Mouse (Mus musculus): ENCODE data around the gene Eml4. TPM values are rescaled to one million over a fixed set of nuclear protein-coding genes. Genes with fewer than 3 reads are reported as not detected.
A peak's percentile ranks its signal among the peaks of the same experiment; 100 is the strongest.

Eml4 gene
- polyA plus RNA-seq (2015; fragmentation: Nextera tagmentation; extraction: Ambion mirVana): 16.5 and 20.6 TPM in 2 replicates

DNA sequence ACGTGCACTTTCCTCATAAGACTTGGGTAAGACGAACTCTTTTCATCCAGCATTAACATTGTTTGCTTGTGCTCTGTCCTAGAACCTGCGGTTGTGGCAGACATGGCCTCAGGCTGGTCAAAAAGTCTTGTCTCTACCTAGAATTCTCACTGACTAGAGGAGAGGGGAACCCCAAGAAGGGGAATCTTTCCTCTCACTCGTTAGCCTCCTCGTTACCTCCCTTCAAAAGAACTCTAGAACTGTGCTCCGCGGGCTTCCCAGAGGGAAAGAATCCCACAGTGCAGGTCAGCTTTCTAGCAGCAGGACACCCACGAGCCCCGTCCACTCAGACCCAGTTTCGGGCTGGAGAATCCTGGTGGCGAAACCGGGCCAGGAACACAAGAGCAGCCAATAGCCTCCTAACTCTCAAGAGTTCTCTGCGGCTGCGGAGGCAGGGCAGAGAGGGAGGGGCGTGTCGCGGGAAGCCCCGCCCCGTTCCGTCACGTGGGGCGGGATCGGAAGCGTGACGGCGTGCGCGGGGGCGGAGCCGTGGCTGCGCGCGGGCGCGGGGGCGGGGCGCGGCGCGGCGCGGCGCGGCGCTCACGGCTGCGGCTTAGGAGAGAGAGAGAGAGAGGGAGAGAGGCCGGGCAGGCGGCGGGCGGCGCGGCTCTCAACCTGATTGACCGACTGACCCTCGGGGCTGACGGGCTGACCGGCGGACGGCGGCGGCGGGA lies at the start of gene Eml4:
Gene Eml4, plus strand, starts transcription at position 553 of the 713 bp plus-strand sequence.
- DNase-seq (ENCODE audit: low spot score): peak; percentile 91

DNA sequence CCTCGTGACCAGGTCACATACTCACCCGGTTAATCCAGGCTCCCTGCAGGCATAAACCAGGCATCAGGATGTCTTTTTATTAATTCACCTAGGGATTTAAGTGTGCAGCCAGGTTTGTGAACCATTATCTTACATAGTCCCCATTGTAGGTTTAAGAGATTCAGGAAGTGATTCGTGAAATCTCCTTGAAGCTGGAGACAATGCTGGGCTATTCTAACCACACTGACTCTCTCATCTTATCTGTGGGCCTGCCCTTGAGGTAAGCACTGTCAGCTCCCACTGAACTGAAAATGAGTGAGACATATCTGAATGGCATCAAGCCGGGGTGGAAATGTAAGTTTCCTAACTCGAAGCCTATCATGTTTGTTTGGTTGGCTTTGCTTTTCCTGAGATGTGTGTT lies 49.3 kb upstream of the Eml4 start:
- DNase-seq (ENCODE audit: low spot score): no peak

DNA sequence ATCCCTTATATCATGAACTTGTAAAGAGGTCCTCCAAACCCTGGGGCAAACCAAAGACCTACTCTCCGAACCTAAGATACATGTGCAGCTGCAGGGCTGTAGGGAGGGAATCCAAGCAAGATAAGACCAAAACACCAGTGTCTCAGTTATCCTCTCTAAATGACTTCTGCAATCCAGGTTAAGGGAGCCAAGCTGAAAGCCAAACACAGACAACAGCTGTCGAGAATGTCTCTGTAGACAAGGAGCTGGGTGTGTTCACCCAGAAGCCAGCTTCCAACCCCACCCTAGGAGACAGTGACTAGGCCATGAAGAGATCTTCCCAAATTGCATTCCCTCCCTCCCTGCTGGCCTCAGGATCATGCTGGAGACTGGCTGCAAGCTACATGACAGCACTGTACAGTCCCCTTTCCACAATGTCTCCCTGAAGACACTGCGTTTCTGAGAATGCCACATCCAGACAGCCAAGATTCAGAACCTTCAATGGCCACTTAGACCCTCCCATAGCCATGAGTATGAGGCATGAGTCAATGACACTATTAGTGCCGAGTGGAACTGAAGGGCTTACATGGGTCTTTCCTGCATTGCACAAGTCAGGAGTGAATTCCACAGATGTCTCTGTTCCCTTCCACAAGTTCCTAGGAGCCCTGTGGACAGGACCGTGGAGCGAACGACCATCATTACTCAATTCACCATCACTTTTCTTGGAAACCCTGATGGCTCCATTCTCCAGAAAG lies 46.5 kb upstream of the Eml4 start:
- DNase-seq (ENCODE audit: low spot score): no peak

DNA sequence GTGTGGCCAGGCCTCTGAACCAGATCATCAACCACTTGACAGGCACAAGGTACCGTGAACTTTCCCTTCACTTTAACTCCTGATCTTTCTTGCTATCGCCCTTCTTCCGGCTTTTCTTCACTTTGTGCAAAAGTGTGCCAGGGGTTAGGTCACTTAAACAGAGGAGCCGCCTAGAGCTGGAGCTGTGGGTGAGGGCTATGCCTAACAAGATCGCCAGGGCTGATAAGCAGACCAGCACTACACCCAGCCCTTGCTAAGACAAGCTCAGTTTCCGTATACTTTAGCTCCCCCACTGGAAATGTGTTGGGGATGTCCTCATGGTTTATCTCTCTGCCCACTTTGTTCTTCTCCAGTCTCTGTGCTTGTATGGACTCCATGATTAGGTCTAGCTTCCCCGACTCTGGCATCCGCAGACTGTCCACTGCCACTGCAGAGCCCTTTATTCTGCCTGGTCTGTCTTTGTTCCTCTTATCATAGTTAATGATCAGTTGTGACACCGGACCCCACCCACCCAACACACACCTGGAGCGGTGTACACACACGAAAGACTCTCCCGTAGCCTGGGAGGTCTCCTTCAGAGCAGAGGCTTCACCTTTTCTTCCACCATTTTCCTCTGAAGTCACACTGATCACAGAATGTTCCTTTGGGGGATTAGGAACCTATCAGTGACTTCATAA lies 43.6 kb upstream of the Eml4 start:
- peak; percentile 21 for DNase-seq (ENCODE audit: low spot score)

DNA sequence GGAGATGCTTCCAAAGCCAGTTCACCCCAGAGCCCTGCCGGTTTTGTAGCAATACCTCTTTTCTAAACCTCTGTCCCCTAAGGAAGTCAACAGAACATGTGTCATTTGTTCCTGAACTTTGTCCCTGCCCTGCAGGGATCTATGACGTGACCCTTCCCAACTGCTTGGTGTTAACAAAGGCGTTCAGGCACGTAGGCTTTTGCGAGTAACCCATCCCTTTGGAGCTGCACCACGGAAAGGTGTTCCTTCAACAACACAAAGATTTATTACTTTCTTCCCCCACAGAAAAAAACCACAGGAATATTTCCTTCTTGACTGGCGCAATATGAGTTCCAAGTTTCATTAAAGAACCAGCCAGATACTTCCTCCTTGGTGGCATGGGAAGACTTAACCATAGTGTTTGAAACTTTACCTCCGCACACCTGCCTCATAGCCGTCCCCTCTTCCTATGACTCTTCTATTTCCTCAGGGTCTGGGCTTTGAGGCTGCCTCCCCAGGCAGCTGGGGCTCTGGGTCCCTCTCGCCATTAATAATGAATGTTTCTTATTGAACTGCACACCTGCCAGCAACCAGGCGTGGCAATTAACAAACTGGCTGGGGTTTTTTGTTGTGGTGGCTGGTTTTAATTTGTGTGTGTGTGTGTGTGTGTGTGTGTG lies 43.0 kb upstream of the Eml4 start:
- no peak for DNase-seq (ENCODE audit: low spot score)

DNA sequence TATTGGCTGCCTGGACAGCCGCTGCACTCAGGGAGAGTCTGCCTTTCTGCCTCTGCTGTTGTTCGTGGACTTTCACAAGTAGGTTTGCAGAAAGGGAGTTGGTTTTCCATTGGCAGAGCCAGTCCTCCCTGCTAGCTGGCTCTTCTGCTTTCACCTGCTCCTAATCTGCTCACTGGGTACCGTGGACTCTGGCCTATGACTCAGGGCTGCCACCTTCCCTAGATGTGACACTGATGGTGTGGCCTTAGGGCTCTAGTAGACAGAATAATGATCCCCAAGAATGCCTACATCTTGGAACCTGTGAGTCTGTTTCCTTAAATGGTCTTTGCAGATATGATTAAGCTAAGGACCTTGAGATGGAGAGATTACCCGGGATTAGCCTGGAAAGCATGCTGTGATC lies 42.3 kb upstream of the Eml4 start:
- DNase-seq (ENCODE audit: low spot score): no peak

DNA sequence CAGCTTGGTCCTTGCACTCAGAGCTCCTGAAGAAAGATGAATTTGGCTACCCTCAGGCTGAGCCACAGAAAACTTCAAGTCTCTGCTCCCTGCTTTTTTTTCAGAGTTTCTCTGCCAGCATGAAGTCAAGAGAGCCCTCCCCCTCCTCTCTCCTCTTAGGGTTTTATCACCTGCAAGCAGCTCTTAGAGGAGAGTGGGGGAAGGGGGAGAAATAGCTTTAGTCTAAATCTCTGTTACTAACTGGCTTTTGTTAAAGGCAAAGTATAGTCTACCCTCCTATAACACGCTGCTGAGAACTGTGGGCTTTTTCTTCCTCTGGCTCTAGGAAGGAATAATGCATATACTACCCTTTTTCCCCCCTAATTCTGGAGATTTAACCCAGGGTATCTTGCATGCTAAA lies 41.5 kb upstream of the Eml4 start:
- DNase-seq (ENCODE audit: low spot score): peak; percentile 36

DNA sequence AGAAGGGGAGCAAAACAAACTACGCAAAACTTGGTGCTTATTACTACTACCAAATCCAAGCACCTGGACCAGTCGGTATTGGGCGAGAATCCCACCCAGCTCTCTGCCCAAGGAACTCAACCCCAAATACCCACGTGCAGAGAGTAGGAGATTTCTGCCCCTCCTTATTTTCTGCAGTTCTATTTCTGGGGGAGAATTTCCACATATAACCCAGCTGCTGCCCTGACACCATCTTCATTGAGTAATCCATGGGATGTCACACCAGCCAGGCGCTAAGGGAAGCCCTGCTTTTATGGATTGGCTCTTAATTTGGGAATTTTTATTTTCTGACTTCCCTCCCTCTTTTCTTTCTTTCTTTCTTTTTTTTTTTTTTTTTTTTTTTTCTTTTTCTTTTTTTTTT lies 38.9 kb upstream of the Eml4 start:
- no peak for DNase-seq (ENCODE audit: low spot score)

DNA sequence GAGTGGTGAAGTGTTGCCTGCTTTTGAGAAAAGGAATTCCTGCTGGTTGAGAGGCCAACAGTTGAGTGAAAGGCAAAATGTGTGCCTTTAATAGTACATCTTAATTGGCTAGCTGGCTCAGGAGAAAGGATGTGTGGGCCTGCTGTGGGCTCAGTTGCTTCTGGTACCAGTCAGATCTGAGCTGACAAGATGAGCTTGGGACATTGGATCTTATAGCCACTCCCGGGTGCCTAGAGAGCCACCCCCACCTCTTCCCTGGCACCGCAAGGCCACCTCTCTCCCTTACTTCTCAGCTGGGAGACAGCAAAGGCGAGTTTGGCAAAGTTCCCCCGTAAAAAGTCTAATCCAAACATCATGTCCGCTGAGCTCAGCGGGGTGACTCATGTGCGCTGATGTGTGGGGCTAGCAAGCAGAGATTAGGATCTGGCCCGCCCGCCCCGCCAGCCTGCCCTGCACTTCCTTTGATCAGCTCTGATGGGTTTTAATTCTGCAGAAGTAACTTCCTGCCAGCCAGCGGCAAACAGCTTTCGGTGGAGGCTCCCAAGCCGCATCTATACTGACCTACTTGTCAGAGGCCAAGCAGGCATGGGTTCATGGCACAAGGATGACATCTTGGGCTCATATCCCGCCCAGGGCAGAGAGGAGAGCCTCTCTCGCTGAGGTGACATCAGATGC lies 38.4 kb upstream of the Eml4 start:
- peak; percentile 54 for DNase-seq (ENCODE audit: low spot score)

DNA sequence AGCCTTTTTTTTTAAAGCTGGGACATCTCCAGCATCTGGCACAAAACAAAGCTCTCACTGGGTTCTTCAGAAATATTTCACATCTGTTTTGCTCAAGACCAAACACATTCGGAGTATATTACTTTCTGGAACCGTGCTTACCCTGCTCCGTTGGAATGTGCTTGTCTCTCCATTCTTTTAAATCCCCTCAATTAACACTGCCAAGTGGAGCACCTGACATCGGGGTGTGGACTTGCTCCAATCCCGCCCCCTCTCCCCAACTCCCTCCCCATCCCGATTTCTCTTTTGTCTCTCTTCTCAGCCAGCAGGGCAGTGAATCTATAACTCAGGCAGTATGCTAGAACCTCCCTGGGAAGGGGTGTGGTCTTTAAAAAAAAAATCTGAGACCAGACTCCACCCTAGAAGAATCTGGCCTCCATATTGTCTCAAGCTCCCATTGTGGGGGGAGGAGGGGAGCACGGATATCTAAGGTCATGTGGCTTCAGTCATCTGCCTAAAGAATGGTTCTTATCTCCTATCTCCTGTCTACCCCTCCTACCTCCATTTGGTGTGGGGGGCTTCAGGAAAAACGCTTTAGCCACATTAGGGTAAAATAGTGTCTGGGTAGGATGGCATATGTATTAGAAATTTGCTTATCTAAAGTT lies 37.6 kb upstream of the Eml4 start:
- DNase-seq (ENCODE audit: low spot score): no peak

DNA sequence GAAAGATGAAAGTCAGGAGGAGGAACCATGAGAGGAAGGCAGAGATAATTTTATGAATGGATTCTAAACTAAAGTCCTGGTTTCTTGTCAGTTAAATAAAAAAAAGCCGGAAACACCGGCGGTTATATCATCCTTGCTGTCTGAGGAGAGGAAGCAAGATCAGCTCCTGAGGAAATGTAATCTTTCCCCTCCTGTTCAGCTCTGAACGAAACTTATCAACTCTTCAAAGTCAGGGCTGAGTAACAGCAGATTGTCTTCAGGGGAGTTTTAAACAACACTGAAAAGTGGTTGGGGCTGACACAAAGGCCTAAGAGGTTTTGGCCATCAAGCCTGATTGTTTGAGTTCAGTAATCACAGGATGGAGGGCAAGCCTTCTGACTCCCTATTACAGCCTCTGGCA lies 35.3 kb upstream of the Eml4 start:
- no peak for DNase-seq (ENCODE audit: low spot score)

DNA sequence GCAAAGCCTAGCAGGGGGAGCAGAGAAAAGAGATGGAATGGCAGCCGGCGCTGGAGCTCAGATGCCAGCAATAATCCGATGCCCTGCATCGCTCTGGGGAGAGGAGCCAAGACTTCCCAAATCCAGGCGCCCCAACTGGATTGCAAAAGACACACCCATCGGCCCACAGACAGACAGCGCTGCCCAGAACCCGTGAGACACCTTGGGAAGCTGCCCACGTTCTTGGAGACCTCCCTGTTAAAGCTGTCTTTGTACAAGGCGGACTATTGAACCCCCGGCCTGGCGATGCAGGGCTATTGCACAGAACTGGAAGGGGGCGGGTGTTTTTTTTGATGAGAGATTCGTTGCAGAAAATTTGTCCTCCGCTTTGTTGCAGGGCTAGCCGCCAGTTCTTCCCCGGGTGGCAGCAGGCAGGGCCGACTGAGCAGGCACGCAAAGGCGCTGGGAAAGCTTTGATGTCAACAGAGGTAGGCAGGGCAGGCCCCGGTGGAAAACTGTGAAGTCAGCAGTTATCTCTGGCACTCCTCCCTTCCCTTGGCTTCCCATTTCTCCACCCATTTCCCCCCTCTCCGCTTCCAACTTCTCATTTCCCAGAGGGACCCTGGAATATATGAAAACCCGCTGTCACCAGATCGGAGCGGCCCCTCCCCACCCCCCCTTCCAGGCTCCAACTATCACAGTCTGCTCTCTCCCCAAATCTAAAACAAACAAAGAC lies 28.0 kb upstream of the Eml4 start:
- no peak for DNase-seq (ENCODE audit: low spot score)

DNA sequence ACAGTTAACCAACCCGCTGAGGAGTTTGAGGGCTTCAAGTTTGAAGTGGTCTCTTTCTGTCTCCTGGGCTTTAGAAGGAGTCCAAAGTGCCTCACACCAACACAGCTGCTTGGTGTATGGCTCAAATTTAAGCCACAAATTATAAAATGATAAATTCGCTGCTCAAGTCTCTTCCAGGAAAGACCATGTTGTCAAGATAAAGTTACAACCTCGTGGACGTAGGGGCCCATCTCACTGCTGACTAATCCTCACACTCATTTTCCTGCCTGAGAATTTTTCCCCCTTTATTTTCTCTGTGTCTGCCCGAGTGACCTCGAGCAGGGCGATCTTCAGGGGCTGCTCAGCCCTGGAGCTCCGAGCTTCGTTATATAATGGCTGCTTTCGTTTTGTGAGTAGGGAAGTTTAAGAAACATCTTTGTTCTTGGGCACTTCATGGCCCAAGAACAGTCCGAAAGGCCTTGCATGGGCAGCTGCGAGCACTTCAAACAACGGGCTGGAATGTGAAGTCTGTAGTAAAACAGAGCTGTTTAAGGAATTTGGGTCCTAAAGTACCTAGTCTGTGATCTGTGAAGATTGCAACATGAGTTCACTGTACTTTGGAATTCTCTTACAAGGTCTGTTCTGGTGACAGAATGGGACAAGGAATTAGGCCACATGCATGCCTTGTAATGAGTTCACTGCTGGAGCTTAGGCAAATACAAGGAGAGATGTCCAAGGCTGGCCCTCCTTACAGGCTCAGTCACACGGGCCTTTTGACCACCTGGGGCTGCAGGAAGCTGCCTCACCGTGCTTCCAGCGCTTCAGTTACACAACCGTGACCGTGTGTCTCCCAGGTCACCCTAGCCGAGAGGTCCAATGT lies 27.1 kb upstream of the Eml4 start:
- no peak for DNase-seq (ENCODE audit: low spot score)

DNA sequence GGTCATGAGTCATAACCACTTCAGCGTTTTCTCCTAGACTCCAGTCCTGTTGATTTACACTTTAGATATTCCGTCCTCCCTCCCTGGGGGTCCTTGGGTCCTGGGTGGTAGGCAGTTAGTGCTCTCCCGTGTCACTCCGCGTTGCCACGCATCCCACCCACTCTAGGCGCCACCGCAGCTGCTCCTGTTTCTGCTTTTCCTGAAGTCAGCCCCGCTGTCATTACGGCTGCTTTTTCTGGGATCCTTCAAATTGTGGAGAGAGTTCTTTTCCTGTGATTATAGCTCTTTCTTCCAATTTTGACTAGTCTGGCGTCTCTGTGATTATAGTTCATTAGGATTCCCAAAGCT lies 26.5 kb upstream of the Eml4 start:
- DNase-seq (ENCODE audit: low spot score): no peak

DNA sequence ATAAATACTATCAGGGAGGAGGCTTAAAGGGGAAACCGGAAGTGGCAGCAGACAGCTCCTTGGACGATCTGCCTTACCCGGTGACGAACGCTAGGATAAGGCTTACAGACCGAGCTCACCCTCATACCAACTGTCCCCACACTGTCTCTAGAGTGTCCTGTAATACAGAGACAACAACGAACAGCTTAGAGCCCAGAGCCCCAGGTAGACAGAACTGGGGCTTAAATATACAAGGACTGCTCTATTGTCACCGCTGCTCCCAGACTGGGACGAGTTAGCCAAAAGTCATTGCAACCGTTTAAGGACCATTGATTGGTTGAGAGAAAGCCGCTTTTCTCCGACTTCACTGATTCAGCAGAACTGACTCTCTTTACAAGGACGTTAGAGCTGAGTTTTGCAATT lies 15.5 kb upstream of the Eml4 start:
- DNase-seq (ENCODE audit: low spot score): peak; percentile 40

DNA sequence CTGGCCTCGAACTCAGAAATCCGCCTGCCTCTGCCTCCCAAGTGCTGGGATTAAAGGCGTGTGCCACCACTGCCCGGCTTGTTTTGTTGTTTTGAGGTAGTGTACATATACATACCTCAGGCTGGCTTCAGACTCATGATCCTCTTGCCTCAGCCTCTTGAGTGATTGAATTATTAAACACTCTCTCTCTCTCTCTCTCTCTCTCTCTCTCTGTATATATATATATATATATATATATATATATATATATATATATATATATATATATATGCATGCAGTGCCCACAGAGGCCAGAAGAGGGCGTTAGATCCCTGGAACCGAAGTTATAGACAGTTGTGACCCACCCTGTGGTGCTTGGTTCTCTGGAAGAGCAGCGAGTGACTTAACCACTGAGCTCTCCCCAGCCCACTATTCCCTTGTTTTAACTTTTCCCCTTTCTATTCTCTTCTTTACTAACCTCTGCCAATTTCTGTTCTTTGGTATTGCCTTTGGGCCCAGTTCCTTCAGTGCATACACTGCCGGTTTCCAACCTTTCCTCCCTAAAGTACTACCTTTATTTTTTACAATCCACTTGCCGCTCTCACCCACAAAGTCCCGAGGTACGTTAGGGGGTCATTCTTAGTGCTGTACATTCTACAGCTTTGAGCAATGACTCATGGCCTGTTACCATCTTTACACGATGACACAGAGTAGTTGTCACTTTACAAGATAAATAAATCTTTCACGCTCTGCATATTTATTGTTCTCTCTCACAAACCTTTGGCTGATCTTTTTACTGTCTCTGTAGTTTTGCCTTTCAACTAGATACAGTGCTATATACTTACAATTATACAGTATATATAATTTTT lies 13.5 kb upstream of the Eml4 start:
- no peak for DNase-seq (ENCODE audit: low spot score)

DNA sequence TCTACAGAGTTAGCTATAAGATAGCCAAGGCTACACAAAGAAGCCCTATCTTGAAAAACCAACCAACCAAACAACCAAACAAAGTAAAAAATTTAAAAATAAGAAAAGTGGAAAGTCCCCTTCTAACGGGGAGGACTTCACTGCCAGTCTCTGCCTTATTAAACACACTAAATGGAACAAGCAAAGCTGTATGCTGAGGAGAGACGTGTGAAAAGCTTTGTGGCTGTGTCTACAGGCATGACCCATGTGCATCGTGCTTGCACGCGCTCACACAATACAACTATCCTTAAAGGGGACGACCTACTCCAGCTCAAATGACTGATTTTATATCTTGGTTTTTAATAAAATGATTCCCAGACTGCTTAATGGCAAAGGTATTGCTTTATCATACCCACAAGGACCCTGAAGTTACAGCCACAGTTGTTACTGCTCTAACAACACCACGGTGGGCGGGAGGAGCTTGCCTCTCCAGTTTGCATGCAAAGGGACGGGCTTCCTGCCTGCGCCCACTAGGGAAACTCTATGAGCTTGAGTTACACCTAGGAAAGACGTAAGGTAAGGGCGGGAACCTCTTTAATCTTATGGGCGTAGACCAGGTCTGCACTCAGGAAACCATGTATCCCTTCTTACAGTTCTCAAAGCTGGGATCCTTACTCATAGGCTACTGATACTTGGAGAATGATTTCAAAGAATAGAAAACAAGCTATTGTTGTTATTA lies 11.2 kb upstream of the Eml4 start:
- DNase-seq (ENCODE audit: low spot score): no peak

All from thymus, postnatal 0 days (tissue).